Mouse (Mus musculus) stomach, embryonic 15.5 days (tissue): Measurements from ENCODE around the gene Syt12. TPM values are rescaled to one million over a fixed set of nuclear protein-coding genes. Genes with fewer than 3 reads are reported as not detected.

Experiments
- ATAC-seq: fragments of 200-750 bp; cut with Nextera tagmentation; 2 replicates; pipeline ENCODE4 v1.8.0; 2017; ENCODE audit warnings: low read depth, moderate number of reproducible peaks, moderate TSS enrichment; ENCODE audit not compliant: insufficient read depth, low FRiP score
- H3K27ac ChIP-seq: fragments of 300-500 bp; sonication (generic); 2 replicates; pipeline ENCODE4 v1.5.1; 2015; ENCODE audit warnings: mild to moderate bottlenecking, inconsistent platforms
- H3K27me3 ChIP-seq: fragments of 300-500 bp; sonication (generic); replicated peaks from 2 replicates; pipeline ENCODE4 v1.6.1; 2015; ENCODE audit warnings: inconsistent platforms
- H3K36me3 ChIP-seq: fragments of 300-500 bp; sonication (generic); 2 replicates; pipeline ENCODE4 v1.6.1; 2015; ENCODE audit warnings: inconsistent platforms
- H3K4me1 ChIP-seq: fragments of 300-500 bp; sonication (generic); 2 replicates; pipeline ENCODE4 v1.6.1; 2015; ENCODE audit warnings: inconsistent platforms
- H3K4me2 ChIP-seq: fragments of 300-500 bp; sonication (generic); 2 replicates; pipeline ENCODE4 v1.6.1; 2015; ENCODE audit warnings: mild to moderate bottlenecking, inconsistent platforms
- H3K4me3 ChIP-seq: fragments of 300-500 bp; sonication (generic); replicated peaks from 2 replicates; pipeline ENCODE4 v1.5.1; 2015; ENCODE audit warnings: inconsistent platforms
- H3K9ac ChIP-seq: fragments of 300-500 bp; sonication (generic); 2 replicates; pipeline ENCODE4 v1.6.1; 2015; ENCODE audit warnings: inconsistent platforms
- H3K9me3 ChIP-seq: fragments of 300-500 bp; sonication (generic); 2 replicates; pipeline ENCODE4 v1.6.1; 2016; ENCODE audit warnings: inconsistent platforms
- WGBS: fragments of 180-500 bp; shearing (Covaris S2); methylation state at CpG from one replicate; pipeline ENCODE4 v1.1.7; 2015; 5-methylcytosine and 5-hydroxymethylcytosine counted together
- polyA plus RNA-seq: library from polyadenylated mRNA; unstranded; fragments of >200 nt; fragmentation: Nextera tagmentation; extraction: Ambion mirVana; gene quantifications from 2 replicates; pipeline ENCODE4 v1.2.1, GENCODE M21; 2015

Syt12 gene
- polyA plus RNA-seq, 1 experiment from 2014 or later = 0.99 TPM

DNA sequence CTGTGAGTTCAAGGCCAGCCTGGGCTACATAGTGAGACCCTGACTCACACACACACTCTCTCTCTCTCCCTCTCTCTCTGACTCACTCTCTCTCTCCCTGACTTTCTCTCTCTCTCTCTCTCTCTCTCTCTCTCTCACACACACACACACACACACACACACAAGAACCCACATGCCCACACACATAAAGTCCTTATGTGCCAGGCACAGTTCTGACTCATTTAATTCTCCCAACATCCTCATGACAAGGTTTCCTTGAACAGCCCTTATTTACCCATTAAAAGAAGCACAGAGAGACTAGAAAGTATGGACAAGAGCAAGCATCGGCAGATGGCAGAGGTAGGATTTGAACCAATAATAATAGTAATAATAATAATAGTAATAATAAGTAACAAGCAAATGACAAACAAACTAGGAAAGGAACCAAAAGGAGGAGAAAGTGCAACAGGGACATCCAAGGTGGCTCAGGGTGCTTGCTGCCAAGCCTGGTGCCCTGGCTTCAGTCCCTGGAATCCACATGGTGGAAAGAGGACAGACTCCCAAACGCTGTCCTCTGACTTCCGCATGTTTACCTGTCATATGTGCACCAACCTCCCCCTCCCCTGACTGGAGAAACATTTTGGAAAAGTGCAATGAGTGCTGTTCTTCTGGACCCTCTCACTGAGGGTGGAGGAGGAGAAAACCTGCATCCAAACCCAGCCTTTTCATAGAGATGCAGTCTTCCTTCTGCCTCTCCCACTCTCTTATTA is 5.0 kb upstream of the Syt12 start:
- H3K4me1 ChIP-seq = peaks cover 1% of the 10 kb centered on the region; the same call in 1 of the 2 replicates
- no peaks in the 10 kb centered on the region for H3K9me3 ChIP-seq
- WGBS = 78% methylated on average over 3 of the region's 3 CpGs
- no peak for ATAC-seq
- no peak overlapping the region for H3K9ac ChIP-seq
- no peak overlapping the region for H3K27ac ChIP-seq
- H3K4me2 ChIP-seq = no peak overlapping the region
- H3K4me3 ChIP-seq = no peak overlapping the region
- H3K27me3 ChIP-seq = no peaks in the 10 kb centered on the region
- no peaks in the 10 kb centered on the region for H3K36me3 ChIP-seq

DNA sequence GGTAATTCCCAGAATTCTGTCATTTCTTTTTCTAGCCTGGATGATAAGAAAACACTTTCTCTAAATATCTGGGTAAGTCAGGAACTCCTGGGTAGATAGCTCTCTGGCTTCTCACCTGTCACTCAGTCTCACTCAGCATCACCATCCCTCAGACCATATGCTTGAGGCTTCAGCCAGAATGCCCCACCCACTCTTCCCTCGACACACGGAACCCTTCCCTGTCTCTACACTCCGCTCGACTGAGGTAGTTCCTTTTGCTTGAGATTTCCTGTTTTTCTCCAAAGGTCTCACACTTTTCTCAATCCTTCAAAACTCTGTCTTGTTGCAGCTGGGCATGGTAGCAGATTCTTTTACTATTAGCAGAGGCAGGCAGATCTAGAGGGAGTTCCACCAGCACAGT is 4.1 kb upstream of the Syt12 start:
- Histone ChIP-seq H3K4me3 (no peak overlapping the region), H3K9me3 (no peaks in the 10 kb centered on the region), H3K36me3 (no peaks in the 10 kb centered on the region), H3K9ac (no peak overlapping the region), H3K27ac (no peak overlapping the region), H3K4me2 (no peak overlapping the region), H3K27me3 (peaks cover 6% of the 10 kb centered on the region; the same call in 1 of the 2 replicates), H3K4me1 (peaks cover 11% of the 10 kb centered on the region; the same call in 1 of the 2 replicates)
- ATAC-seq = no peak
- 42% methylated on average over 4 of the region's 4 CpGs for WGBS

DNA sequence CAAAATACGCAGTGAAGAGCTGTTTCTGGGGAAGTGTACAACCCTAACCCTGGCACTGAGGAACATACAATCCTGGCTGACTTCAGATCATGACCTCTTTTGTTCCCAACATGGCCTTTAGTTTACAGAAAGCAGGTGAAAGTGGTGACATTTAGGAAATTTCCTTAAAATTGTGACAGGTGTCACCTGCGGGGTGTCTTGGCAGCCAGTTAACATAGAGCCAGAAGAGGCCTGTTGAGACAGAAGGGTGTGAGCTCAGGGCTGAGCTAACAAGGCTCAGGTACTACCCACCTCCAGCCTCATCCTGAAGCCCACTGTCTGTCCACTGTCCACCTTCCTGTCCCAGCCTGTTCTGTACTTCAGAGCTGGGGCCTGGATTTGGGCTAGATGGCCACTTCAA is 2.8 kb upstream of the Syt12 start:
- ATAC-seq = no peak
- Histone ChIP-seq H3K27me3 (peaks cover 17% of the 10 kb centered on the region), H3K9me3 (no peaks in the 10 kb centered on the region), H3K27ac (no peak overlapping the region), H3K9ac (no peak overlapping the region), H3K4me2 (no peak overlapping the region), H3K4me3 (no peak overlapping the region), H3K4me1 (peaks cover 11% of the 10 kb centered on the region; the same call in 1 of the 2 replicates), H3K36me3 (no peaks in the 10 kb centered on the region)
- WGBS = 93% methylated on average over 2 of the region's 2 CpGs

- H3K4me2 ChIP-seq = no peak overlapping the region; the same call in 1 of the 2 replicates
- no peak for ATAC-seq
Measured at GRCm38 (mm10) chr19:4478190-4478516, 906 bp upstream of the Syt12 start.

DNA sequence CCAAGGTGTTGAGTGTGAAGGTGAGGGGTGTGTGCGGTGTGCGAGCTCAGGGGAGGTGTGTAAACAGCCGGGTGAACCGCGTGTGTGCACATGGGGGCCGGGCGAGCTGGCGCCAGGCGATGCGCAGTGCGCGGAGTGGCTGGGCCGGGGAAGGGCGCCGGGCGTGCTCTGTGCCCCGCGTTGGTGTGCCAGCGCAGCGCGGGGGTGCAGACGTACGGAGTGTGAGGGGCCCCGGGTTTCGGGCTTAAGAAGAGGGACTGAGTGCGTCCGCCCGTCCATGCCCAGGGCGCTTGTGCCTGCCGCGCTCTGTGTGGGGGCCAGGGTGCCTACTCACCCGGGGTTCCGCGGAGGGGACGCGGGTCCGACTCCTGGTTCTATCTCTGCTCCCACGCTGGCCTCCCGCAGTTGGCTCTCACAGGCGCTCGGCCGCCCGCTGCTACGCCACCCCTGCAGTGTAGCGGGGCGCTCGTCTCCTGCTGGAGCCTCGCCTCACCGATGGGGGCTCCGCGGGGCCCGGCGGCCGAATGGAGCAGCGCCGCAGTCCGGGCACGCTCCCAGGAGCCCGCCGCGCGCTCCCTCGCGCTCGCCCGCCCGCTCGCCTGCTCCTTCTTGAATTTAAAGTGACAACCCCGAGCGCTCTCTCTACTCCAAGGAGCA is 518 bp downstream of the Syt12 start:
- Histone ChIP-seq H3K9me3 (no peaks in the 10 kb centered on the region), H3K4me3 (peak overlapping the region; percentile 52), H3K9ac (peak overlapping the region; percentile 45), H3K36me3 (no peaks in the 10 kb centered on the region), H3K4me1 (peaks cover 11% of the 10 kb centered on the region; the same call in 1 of the 2 replicates), H3K4me2 (peak overlapping the region; percentile 99), H3K27me3 (peaks cover 23% of the 10 kb centered on the region), H3K27ac (no peak overlapping the region)
- WGBS = under 1% methylated on average over 68 of the region's 70 CpGs
- peak; percentile 48 for ATAC-seq

More at GRCm38 (mm10) chr19:4478190-4478516, 906 bp upstream of the Syt12 start:
- WGBS = 8% methylated on average over 1 of the region's 1 CpGs
- Histone ChIP-seq H3K36me3 (no peaks in the 10 kb centered on the region), H3K27me3 (peaks cover 23% of the 10 kb centered on the region), H3K27ac (no peak overlapping the region), H3K9me3 (no peaks in the 10 kb centered on the region), H3K4me3 (no peak overlapping the region), H3K9ac (no peak overlapping the region), H3K4me1 (peaks cover 11% of the 10 kb centered on the region; the same call in 1 of the 2 replicates)

- no peak overlapping the region for H3K9ac ChIP-seq
- no peak overlapping the region for H3K4me2 ChIP-seq
- ATAC-seq = no peak
- no peaks in the 10 kb centered on the region for H3K9me3 ChIP-seq
- H3K36me3 ChIP-seq = no peaks in the 10 kb centered on the region
- peaks cover 23% of the 10 kb centered on the region for H3K27me3 ChIP-seq
- no peak overlapping the region for H3K4me3 ChIP-seq
- H3K27ac ChIP-seq = no peak overlapping the region
- 77% methylated on average over 11 of the region's 11 CpGs for WGBS
- H3K4me1 ChIP-seq = peaks cover 11% of the 10 kb centered on the region; the same call in 1 of the 2 replicates
Measured at GRCm38 (mm10) chr19:4475224-4475925, 1.9 kb downstream of the Syt12 start.

GRCm38 (mm10) chr19:4474739-4475138 is 2.5 kb downstream of the Syt12 start:
- Histone ChIP-seq H3K9ac (no peak overlapping the region), H3K9me3 (no peaks in the 10 kb centered on the region), H3K4me3 (no peak overlapping the region), H3K27me3 (peaks cover 23% of the 10 kb centered on the region), H3K36me3 (no peaks in the 10 kb centered on the region), H3K27ac (no peak overlapping the region), H3K4me1 (peaks cover 11% of the 10 kb centered on the region; the same call in 1 of the 2 replicates), H3K4me2 (no peak overlapping the region)
- WGBS = 63% methylated on average over 3 of the region's 3 CpGs
- ATAC-seq = no peak

DNA sequence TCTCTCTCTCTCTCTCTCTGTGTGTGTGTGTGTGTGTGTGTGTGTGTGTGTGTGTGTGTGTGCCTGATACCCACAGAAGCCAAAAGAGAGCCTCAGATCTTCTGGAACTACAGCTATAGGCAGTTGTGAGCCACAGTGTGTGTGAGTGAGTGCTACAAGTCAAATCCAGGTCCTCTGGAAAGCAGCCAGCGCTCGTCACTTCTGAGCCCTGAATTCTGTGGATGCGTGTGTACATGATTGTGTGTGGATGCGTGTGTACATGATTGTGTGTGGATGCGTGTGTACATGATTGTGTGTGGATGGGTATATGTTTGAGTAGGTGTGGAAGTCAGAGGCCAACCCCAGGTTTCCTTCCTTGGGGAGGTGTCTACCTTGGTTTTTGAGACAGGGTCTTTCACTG is 3.7 kb downstream of the Syt12 start:
- H3K4me2 ChIP-seq = no peak overlapping the region
- no peak overlapping the region for H3K27ac ChIP-seq
- ATAC-seq = no peak
- H3K9ac ChIP-seq = no peak overlapping the region
- no peak overlapping the region for H3K4me3 ChIP-seq
- WGBS = 85% methylated on average over 5 of the region's 5 CpGs
- H3K4me1 ChIP-seq = peaks cover 11% of the 10 kb centered on the region; the same call in 1 of the 2 replicates
- no peaks in the 10 kb centered on the region for H3K9me3 ChIP-seq
- no peaks in the 10 kb centered on the region for H3K36me3 ChIP-seq
- peaks cover 23% of the 10 kb centered on the region for H3K27me3 ChIP-seq

DNA sequence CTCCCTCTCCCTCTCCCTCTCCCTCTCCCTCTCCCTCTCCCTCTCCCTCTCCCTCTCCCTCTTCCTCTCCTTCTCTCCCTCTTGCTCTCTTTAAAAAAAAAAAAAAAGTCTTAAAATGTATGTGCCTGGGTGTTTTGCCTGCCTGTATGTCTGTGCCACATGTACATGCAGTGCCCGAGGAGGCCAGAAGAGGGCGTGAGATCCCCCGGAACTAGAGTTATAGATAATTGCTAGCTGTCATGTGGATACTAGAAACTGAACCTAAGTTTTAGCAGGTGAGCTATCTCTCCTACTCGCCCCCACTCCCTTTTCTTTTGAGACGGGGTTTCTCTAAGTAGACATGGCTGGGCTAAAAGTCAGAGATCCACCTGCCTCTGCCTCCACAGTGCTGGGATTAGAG is 8.9 kb downstream of the Syt12 start:
- Histone ChIP-seq H3K9me3 (no peaks in the 10 kb centered on the region), H3K27ac (no peak overlapping the region), H3K9ac (no peak overlapping the region), H3K27me3 (no peaks in the 10 kb centered on the region), H3K36me3 (no peaks in the 10 kb centered on the region), H3K4me1 (no peaks in the 10 kb centered on the region), H3K4me2 (no peak overlapping the region), H3K4me3 (no peak overlapping the region)
- WGBS = 32% methylated on average over 5 of the region's 5 CpGs
- ATAC-seq = no peak

- H3K4me2 ChIP-seq = no peak overlapping the region
- no peaks in the 10 kb centered on the region for H3K36me3 ChIP-seq
- WGBS = 79% methylated on average over 4 of the region's 4 CpGs
- ATAC-seq = no peak
- no peak overlapping the region for H3K27ac ChIP-seq
- no peak overlapping the region for H3K4me3 ChIP-seq
- H3K9me3 ChIP-seq = no peaks in the 10 kb centered on the region
- no peaks in the 10 kb centered on the region for H3K27me3 ChIP-seq
- H3K9ac ChIP-seq = no peak overlapping the region
- no peaks in the 10 kb centered on the region for H3K4me1 ChIP-seq
Measured at GRCm38 (mm10) chr19:4464666-4465065, 12.6 kb downstream of the Syt12 start.

DNA sequence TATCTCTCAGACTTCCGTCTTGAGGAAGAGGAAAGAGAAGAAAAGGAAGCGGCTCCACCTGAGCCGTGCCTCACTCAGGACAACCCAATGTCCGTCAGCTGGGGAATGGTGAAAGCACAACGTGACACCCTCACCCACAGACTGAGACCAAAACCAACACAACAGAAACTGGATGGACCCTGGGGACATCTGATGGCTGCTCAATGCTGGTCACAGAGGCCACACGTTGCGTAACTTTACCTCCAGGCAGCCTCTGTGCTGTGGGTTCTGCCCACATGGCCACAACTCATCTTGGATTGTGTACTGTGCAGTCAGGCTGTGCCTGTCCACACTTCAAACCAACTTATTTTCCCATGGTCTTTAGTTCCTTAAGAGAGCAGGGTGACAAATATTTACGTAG is 15.3 kb downstream of the Syt12 start:
- no peak overlapping the region for H3K9ac ChIP-seq
- no peaks in the 10 kb centered on the region for H3K4me1 ChIP-seq
- no peak overlapping the region for H3K27ac ChIP-seq
- H3K9me3 ChIP-seq = no peaks in the 10 kb centered on the region
- WGBS = 77% methylated on average over 8 of the region's 8 CpGs
- H3K27me3 ChIP-seq = no peaks in the 10 kb centered on the region
- no peak overlapping the region for H3K4me2 ChIP-seq
- no peaks in the 10 kb centered on the region for H3K36me3 ChIP-seq
- ATAC-seq = 0 out of 2 replicates have a peak, but pooled peaks have one; percentile 4
- H3K4me3 ChIP-seq = no peak overlapping the region

DNA sequence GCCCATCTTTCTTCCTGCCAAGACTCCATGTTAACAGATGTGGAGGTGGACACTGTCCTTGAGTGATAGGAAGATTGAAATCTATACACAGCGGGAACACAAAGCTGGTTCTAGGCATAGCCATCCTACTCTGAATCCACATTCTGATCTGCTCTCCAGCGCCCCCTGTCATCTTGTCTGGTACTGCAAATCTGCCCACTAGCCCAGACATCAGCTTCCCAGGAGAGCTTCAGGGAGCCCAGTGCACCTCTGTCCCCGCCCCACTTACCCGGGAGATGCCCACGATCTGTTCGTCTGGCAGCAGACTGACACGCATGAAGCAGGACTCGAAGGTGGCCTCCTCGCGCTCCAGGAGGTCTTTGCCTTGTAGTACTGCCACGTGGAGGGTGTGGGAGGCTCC is 21.0 kb downstream of the Syt12 start:
- Histone ChIP-seq H3K36me3 (no peaks in the 10 kb centered on the region), H3K27ac (no peak overlapping the region), H3K4me3 (no peak overlapping the region), H3K9ac (no peak overlapping the region), H3K9me3 (no peaks in the 10 kb centered on the region), H3K4me2 (peak overlapping the region; percentile 11; the same call in 1 of the 2 replicates), H3K27me3 (0 out of 2 replicates have a peak, but pooled peaks cover 5% of the 10 kb centered on the region), H3K4me1 (no peaks in the 10 kb centered on the region)
- WGBS = 8% methylated on average over 11 of the region's 11 CpGs
- no peak for ATAC-seq
